Mouse (Mus musculus): Measurements from ENCODE around the gene Kcnk7.
"Not testable (repeated sequence)": the region's sequence is repeated elsewhere in the genome, so short reads cannot be mapped to it uniquely, and the experiment has no call there.

Gene Kcnk7

DNA sequence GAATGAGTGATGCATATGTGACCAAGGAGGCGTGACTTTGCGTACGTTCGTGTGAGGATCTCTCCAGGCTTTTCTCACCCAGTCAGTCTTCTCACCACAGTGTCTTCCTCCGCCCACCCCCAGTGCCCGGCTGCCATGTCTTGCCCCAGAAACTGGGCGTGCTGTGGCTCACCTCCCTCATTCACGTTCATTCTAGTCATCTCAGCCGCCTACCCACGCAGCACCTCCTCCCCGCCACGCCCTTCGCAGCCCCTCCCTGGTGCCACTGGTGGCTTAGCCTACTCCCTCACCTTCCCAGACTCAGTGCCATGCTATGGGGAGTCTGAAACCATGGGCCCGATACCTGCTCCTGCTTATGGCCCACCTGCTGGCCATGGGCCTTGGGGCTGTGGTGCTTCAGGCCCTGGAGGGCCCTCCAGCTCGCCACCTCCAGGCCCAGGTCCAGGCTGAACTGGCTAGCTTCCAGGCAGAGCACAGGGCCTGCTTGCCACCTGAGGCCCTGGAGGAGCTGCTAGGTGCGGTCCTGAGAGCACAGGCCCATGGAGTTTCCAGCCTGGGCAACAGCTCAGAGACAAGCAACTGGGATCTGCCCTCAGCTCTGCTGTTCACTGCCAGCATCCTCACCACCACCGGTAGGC lies at the start of gene Kcnk7:
Kcnk7 (plus strand) TSS at position 205 of the 638 bp plus-strand sequence.
- DNase-seq (ENCODE audit: extremely low spot score, low spot score) = no peak

DNA sequence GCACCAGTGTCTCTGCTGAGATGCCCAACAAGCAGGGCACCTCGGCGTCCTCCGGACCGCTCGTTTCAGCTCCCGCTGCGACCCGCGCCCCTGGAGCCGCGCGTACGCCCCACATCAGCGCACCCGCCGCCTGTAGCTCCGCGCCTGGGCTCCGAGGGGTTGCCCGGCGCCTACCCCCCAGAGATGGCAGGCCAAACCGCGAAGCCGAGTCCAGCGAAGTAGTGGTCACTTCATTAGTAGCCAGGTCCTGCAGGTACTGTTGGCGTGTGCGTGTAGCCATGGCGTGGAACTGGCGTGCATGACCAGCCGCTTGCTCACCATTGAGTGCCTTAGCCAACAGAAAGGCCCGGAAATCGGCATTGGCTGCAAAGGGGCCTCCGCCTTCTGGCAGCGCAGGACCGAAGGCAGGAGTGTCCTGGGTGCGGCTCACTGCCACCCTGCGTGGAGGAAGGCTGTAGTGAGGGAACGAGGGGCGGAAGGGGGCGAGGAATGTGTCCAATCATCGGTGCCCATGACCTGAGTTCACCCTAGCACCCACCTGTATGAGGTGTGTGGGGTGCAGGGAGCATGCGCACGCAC lies 49.4 kb upstream of the Kcnk7 start:
- peak; percentile 44 for DNase-seq (ENCODE audit: extremely low spot score, low spot score)

DNA sequence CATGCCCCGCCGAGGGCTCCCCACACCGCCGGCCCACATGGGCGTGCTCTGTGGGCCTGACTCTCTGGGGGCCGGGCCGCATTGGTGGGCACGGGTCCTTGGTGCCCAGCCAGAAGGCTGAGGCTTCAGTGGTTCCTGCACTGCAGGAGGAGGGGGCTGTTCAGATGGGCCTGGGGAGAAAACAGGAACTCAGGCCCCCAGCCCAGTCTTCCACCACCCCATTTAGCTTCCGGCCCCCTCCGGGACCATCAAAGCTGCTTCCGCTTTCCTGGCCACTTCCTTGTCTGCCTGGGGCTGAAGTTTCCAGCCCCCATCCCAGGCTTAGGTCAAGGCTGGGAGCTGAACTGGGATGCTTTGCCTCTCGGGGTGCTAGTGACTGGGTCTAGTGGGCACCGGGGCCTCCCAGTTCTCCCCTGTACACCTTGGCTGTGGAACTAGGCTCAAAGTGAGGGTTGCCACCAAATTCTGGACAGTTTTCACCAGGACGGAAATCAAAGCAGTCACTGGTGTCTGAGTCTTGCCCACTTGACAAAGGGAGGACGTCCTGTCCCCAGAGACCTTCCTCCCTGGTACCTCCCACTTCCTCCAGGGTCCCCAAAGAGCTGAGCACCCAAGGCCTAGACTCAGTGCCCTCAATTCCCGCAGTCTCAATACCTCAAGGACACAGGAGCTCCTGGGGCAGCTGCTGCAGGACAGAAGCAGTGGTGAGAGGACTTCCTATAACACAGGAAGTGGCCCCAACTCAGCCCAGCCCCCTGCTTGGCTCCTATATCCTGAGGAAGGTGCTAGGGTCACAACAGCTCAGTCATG lies 43.0 kb upstream of the Kcnk7 start:
- no peak for DNase-seq (ENCODE audit: extremely low spot score, low spot score)

DNA sequence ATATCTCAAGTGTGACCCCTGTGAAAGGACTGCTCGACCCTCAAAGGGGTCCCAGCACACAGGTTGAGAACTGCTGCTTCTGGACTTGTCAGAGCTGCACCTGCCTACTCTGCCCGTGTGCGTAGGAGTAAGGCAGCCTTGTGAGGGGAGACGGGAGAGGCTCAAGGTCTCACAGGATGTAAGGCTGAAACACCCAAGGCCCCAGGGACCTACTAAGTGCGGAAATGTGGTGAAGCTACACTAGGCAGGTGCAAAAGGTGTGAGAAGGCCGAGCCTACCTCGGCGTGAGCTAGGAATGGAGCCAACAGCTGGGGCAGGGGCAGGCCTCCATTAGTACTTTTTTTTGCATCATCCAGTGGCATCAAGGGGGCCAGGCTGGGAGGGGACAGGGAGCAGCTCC lies 41.9 kb upstream of the Kcnk7 start:
- no peak for DNase-seq (ENCODE audit: extremely low spot score, low spot score)

DNA sequence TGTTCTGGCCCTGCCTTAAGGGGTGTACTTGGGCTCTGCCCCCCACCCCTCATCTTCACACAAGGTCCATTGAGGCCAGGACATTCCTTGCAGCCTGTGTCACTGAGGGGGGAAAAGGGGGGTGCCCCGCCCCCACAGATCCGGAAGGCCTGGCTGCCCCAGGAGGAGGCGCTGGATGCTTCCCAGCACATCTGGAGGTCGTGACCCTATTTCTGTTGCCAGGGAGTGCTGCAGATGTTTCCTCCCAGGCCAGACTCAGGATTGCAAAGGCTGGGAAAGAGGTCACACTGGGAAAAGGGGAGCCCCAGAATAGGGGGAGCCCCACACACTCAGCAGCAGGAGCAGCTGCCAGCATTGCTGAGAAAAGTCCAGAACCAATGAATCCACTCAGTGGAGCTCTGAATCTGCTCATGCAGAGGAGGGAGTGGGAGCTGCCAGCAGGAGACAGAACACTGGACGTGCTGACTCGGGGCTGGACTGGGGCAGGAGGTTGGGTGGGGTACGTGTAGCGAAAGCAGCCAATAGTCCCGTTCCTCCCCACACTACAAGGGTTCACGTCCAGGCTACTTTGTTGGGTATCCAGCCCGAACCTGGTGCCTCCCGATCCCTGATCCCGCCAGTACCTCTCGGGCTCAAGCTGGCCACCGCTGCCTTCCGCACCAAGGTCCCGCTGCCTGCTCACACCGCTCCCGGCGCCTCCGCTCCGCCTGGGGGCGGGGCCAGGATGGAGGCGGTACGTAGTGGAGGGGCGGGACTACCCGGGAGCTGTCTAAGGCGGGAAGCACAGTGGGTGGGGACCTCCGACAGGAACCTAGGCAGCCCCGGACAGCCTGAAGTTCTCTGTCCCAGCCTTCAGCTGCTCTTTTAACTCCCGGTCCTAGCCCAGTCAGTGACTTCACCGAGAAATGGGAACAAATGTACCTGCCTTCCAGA lies 40.9 kb upstream of the Kcnk7 start, which contains the start of gene Sipa1:
Sipa1 (minus strand) TSS at position 727 of the 933 bp plus-strand sequence.
- DNase-seq (ENCODE audit: extremely low spot score, low spot score) = peak; percentile 89

DNA sequence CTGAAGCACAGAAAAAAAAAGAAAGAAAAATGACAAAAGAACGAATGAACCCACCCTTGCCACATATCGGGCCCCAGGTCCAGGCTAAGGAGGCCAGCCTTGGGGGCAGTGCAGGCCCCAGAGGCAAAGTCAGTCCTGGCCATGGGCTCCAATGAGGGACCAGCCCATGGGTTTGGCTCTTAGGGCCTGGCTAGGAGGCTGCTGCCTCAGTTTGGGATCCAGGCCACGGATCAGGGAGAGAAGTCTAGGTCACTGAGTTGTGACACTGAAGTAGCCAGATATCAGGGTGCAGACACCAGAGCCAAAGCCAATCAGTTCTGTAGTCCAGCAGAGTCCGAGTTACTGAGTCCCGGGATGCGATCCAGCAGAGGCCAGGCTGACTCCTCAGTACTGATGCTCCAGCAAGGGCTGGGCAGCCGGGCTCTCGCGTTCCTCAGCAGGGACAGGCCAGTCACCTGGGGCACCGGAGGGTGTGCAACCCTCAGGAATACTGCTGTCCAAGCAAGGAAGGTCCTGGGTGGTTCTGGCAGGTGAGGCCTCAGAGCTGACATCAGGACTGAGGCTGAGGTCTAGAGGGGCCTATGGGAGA lies 39.4 kb upstream of the Kcnk7 start:
- DNase-seq (ENCODE audit: extremely low spot score, low spot score) = no peak

DNA sequence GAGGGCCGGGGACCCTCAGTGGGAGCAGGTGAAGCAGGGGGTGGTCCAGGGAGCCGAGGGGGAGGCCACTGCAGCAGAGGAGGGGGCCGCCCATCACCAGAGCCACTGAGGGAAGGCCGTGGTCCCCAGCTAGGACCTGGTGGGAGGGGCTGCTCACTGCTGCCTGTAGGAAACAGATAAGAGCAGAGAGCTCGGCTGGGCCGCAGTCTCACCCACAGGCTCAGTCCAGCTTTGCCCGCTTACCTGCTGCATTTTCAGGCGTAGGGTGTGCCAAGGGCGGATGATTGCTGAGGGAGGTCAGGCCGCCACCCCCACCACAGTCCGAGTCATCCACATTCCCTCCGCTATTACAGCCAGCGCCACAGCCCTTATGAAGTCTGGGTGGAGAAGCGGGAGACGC lies 38.7 kb upstream of the Kcnk7 start:
- no peak for DNase-seq (ENCODE audit: extremely low spot score, low spot score)

DNA sequence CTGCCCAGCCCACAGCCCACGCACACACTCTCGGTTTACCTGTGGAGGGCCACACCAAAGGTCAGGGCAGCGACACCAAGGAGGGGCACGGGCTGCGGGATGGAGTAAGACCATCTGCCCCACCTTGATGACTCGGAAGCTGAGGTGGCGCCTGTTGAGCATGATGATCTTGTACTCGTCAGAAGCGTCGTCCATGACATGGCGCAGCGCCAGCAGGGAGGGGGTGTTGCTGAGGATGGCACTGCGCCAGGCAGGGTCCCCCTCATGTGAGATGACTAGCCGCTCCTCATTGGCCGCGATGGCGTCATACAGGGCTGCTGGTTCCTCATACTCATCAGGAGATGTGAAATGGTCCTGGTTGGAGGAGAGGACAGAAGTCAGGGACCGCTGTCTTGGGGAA lies 37.8 kb upstream of the Kcnk7 start:
- no peak for DNase-seq (ENCODE audit: extremely low spot score, low spot score)

DNA sequence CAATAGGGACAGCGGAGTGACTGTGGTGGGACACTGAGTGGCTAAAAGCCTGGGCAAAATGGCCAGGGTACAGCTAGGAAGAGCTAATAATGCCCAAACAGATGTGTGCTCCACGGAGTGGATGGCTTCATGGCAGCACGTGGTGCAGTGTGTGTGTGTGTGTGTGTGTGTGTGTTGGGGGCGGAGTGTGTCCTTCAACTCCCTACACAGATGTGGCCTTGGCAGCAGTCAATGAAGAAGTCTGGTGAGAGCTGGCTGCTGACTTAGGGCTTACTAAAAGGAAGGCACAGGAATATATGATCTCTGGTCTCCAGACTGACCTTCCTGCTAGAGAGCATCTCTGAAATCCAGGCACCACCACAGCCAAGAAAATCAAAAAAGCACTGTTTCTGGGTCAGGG lies 35.8 kb upstream of the Kcnk7 start:
- no peak for DNase-seq (ENCODE audit: extremely low spot score, low spot score)

DNA sequence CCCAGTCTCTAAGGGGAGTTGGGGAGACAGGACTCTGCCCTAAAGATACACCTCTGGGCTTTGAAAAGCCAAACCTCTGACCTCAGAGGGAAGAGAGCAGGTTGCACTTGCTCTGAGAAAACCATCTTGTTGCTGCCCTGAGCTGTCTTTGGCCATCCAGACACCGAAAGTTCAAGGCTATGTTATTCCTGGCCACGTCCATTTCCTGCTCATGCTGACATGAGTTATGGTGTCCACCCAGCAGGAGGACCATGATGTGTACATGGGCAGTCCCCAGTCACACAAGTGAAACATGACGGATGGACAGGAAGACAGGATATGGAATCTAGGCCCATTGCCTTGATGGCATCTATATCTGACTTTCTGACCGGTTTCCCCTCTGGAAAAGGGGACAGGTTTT lies 23.7 kb upstream of the Kcnk7 start:
- DNase-seq (ENCODE audit: extremely low spot score, low spot score) = no peak

DNA sequence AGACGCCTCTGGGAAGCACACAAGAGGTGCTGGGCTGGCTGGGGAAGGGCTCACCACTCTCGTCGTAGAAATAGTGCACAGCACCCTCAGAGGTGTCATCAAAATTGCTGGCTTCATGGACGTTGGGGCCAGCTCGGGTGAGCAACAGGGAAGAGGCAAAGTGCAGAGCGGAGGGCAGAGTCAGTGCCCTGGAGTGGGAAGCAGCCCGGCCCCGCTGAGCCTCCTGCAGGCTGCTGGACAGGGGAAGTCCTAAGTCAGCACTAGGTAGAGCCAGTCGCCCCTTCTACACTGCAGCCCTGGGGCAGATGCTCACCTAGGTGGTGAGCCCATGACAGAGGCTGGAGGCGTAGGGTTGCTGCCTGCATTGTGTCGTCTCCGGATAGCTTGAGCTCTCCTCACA lies 19.9 kb upstream of the Kcnk7 start:
- DNase-seq (ENCODE audit: extremely low spot score, low spot score) = no peak

DNA sequence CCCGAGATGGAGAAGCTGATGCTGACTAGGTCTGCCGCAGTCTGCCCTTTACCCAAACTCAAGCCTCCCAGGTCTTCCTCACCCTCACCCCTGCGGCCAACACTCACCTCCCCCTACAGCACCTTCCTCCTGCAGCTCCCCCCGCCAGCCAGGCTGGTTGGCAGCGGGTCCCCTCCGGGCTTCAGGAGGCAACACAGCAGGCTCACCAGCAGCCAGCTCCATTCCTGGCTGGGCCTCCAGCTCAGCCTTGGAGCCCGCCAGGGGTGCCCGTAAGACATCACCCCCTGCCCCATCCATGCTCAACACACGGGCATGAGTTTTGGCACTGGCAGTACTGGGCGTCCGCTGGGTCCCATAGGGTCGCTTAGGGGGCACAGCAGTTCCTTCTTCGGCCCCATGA lies 19.2 kb upstream of the Kcnk7 start:
- DNase-seq (ENCODE audit: extremely low spot score, low spot score) = no peak

DNA sequence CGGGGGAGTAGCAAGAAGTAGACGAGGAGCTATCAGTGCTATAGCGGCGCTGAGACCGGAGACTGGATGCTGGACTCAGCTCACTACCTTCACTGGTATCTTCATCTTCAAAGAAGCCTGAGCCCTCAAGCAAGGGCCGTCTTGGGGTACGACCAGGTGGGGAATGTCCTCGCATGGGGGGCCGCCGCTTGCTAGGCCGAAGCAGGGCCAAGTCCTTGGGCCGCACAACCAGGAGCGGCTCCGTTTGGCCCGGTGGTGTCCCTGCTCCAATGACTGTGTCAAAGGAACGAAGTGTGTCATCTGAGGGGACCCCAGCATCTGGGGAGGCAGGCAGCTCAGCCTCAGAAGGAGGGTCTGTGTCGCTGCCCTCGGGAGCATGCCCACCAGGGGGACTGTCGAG lies 18.7 kb upstream of the Kcnk7 start:
- DNase-seq (ENCODE audit: extremely low spot score, low spot score) = no peak

DNA sequence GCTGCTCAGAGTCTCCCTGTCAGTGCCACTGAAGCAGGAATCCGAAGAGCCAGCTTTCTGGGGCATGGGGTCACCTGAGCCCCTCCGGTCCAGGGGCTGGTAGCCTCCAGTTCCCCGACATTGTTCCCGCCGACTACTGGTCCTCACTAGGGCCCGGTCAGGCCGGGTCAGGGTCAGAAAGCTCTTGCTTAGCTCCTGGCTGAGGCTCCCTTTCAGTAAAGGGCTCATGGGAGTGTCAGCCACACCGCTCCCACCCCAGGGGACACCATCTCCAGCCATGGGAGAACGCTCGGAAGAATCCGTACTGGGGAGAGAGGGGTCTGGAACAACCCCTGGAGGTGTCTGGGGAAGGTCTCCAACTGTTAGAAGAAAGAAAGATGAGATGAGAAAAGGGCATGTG lies 18.3 kb upstream of the Kcnk7 start:
- DNase-seq (ENCODE audit: extremely low spot score, low spot score) = no peak

DNA sequence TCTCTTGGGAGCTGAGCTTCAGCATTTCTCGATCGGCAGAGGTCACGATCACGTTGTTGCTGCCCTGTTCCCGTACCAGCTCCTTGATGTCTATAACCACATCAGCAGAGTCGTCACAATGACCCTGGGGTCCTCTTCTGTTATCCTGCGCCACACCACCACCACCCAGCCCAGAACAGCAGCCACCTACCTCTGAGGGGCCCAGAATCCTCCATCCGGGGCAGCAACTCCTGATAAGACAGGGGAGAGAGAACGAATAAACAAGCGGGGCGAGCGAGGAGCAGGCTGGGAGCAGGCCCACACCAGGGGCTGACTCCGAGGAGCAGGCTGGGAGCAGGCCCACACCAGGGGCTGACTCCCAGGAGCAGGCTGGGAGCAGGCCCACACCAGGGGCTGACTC lies 17.7 kb upstream of the Kcnk7 start:
- no peak for DNase-seq (ENCODE audit: extremely low spot score, low spot score)

DNA sequence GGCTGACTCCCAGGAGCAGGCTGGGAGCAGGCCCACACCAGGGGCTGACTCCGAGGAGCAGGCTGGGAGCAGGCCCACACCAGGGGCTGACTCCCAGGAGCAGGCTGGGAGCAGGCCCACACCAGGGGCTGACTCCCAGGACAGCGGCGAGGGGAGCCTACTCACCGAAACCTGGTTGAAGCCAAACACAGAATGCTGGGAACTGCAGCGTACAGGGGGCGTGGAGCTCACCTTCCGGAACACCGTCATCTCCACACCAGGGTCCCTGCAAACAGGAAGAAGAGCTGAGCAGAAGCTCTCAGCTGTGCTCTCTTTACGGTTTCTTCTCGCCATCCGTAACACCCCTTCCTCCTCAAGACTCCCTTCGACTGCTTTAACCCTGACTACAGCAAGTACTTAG lies 17.2 kb upstream of the Kcnk7 start:
- DNase-seq (ENCODE audit: extremely low spot score, low spot score) = not testable (repeated sequence)

DNA sequence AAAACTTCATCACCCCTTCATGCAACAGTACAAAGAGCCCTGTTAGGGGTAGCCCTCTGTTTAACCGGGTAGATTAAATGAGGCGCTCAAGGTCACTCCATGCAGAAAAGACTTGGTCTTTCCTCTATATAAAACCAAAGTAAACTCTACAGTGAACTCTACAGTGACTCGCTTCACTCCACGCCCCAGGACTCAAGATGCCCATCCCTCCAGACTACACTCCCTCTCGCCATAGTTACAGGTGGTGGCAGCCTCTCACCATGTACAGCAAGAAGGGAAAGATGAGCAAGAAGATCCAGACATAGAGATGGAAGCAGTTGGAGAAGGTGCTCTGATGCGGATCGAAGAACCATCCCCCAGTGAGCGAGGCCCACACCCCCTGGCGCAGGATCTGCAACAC lies 16.4 kb upstream of the Kcnk7 start:
- DNase-seq (ENCODE audit: extremely low spot score, low spot score) = no peak

DNA sequence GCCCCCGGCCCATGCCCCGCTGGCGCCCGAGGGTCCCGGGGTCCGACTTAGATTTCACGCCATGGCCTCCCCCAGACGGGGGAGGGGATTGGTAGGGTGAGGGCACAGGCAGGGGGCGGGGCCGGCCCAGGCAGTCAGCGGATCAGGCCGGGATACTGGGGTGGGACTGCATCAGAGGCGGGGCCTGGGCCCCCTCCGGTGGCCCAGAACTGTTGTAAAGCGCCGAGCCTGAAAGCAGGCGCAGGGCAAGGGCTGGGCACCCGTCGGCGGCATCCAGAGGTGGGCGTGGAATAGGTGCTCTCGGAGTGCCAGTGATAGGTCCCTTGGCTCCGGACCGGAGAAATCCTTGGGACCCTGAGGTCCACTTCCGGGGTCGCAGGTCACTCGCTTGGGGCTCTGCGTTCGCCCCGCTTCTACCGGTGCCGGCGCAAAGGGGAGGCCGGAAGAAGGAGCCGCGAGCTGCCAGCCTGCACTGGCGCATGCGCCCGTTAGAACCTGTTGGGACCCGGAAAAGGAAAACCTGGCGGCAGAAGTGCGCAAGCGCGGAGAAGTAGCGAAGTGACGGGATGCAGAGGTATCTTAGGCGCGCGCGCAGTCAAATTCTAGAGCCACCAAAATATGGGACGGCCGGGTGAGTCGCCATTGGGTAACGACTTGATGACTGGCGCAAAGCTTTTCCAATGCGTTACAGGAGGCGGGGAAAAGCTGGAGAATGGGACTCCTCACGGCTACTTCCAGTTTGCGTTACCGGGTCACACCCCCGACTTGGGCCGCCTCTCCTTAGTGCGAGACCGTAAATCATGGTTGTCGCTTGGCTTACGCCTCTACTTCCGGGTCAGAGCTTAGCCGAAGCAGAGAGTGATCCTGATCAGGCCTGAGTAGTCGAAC lies 15.7 kb upstream of the Kcnk7 start, which contains the start of the genes Map3k11 and Pcnx3:
Map3k11 (plus strand) TSS at position 543 of the 888 bp plus-strand sequence.
Pcnx3 (minus strand) TSS at position 709 of the 888 bp plus-strand sequence.
- peak; percentile 94 for DNase-seq (ENCODE audit: extremely low spot score, low spot score)

DNA sequence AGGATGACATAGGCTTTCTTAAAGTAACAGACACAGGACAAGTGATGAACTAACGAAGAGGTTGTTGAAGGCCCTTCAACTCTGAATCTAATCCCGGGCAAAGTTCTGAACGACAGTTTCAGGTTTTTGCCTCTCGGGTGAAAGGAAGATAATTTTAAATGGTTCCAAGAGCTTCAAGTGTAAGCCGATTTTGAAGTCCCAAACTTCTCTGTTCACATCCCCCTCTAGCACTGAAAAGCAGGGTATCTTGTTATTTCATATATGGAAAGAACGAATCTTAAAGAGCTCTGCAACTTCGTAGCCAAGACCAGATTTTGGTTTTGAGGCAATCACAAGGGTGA lies 15.1 kb upstream of the Kcnk7 start:
- DNase-seq (ENCODE audit: extremely low spot score, low spot score) = no peak
